Mouse (Mus musculus) Patski (cell line): ENCODE data around the gene Cntnap1. TPM values are rescaled to one million over a fixed set of nuclear protein-coding genes. Genes with fewer than 3 reads are reported as not detected.

ENCODE experiments used
- ATAC-seq: fragments of 100-300 bp; one replicate; pipeline ENCODE4 v1.8.0; 2021
- CTCF ChIA-PET: fragments of 350-600 bp; sonication (Branson Sonifier 250); formaldehyde crosslinking; loops from one replicate; lab custom pipeline; 2022; ENCODE audit warnings: inconsistent platforms; lab: Charles Lee
- POLR2A ChIA-PET: fragments of 350-600 bp; sonication (Branson Sonifier 250); formaldehyde crosslinking; loops from one replicate; lab custom pipeline; 2022; ENCODE audit warnings: antibody characterized with exemption, inconsistent platforms; lab: Charles Lee
- DNase-seq: peaks from one replicate; pipeline ENCODE4 v3.0.0-alpha.2; 2011; ENCODE audit warnings: low read depth, low spot score
- H3K27me3 ChIP-seq: fragments of 371-371 bp; one replicate; pipeline ENCODE4 v1.5.1; 2021
- CTCF ChIP-seq: fragments of 100-300 bp; IDR thresholded peaks from one replicate; pipeline ENCODE4 v1.5.1; 2021
- in situ Hi-C: fragments of 300-500 bp; cut with MboI; formaldehyde crosslinking; loops from 3 replicates; pipeline ENCODE4 v1.11.1; 2018; ENCODE audit warnings: low pct_unique_long_range_greater_than_20kb, mixed read lengths
- polyA plus RNA-seq: library from polyadenylated mRNA; unstranded; gene quantifications from one replicate; pipeline ENCODE4 v1.2.3, GENCODE M21; 2021

Gene Cntnap1
- polyA plus RNA-seq, 1 experiment from 2014 or later: 10.8 TPM

GRCm38 (mm10) chr11:101189495-101190180, 19.3 kb downstream of the Cntnap1 start:
- in situ Hi-C loops: no loop called here
- no peaks in the 10 kb centered on the region for H3K27me3 ChIP-seq
- ATAC-seq (no peak), DNase-seq (no peak)
- TF ChIP-seq CTCF: no peak
- CTCF ChIA-PET: interaction anchor here (1.4 to 2.8 kb wide), 4 partner anchors 11 to 18 kb away, joined by 3 to 18 read pairs (median 8); no protein-coding TSS in a partner anchor
- POLR2A ChIA-PET: interaction anchor here (1.0 kb wide), 1 partner anchor 57 kb away, joined by 3 read pairs; the partner anchor contains the start of gene Ramp2

GRCm38 (mm10) chr11:101190181-101190912, 20.0 kb downstream of the Cntnap1 start:
- ChIA-PET CTCF (interaction anchor here (1.2 to 2.8 kb wide), 5 partner anchors 9 to 17 kb away, joined by 3 to 18 read pairs (median 7); no protein-coding TSS in a partner anchor), POLR2A (interaction anchor here (1.0 to 1.8 kb wide), 2 partner anchors 13 to 56 kb away, joined by 3 to 7 read pairs; partner anchors contain the start of gene Ramp2)
- ATAC-seq (no peak), DNase-seq (no peak)
- H3K27me3 ChIP-seq: no peaks in the 10 kb centered on the region
- no peak for TF ChIP-seq CTCF
- in situ Hi-C loops: no loop called here

GRCm38 (mm10) chr11:101190913-101191907, 20.9 kb downstream of the Cntnap1 start:
- CTCF ChIA-PET: interaction anchor here (1.2 to 2.8 kb wide), 7 partner anchors 9 to 111 kb away, joined by 3 to 18 read pairs (median 4); partner anchors contain the start of gene Becn1
- no peaks in the 10 kb centered on the region for H3K27me3 ChIP-seq
- POLR2A ChIA-PET: interaction anchor here (1.0 to 1.8 kb wide), 2 partner anchors 14 to 55 kb away, joined by 3 to 7 read pairs; partner anchors contain the start of gene Ramp2
- no peak for TF ChIP-seq CTCF
- DNase-seq: no peak
- in situ Hi-C loops: no loop called here
- no peak for ATAC-seq

GRCm38 (mm10) chr11:101191919-101192470, 21.7 kb downstream of the Cntnap1 start:
- ChIA-PET CTCF (interaction anchor here (1.2 to 2.8 kb wide), 4 partner anchors 9 to 110 kb away, joined by 3 to 18 read pairs (median 4); partner anchors contain the start of gene Becn1), POLR2A (interaction anchor here (1.8 kb wide), 1 partner anchor 15 kb away, joined by 7 read pairs; no protein-coding TSS in a partner anchor)
- TF ChIP-seq CTCF: no peak
- DNase-seq (no peak), ATAC-seq (no peak)
- no peaks in the 10 kb centered on the region for H3K27me3 ChIP-seq
- in situ Hi-C loops: no loop called here

GRCm38 (mm10) chr11:101192646-101193045, 22.3 kb downstream of the Cntnap1 start:
- no peak for TF ChIP-seq CTCF
- H3K27me3 ChIP-seq: no peaks in the 10 kb centered on the region
- DNase-seq (no peak), ATAC-seq (no peak)
- CTCF ChIA-PET: interaction anchor here (1.3 to 2.8 kb wide), 2 partner anchors 8 to 90 kb away, joined by 3 to 18 read pairs; no protein-coding TSS in a partner anchor
- in situ Hi-C loops: no loop called here
- POLR2A ChIA-PET: interaction anchor here (1.8 kb wide), 1 partner anchor 15 kb away, joined by 7 read pairs; no protein-coding TSS in a partner anchor

GRCm38 (mm10) chr11:101193076-101193475, 22.8 kb downstream of the Cntnap1 start:
- no peaks in the 10 kb centered on the region for H3K27me3 ChIP-seq
- in situ Hi-C loops: no loop called here
- no peak for ATAC-seq
- POLR2A ChIA-PET: no interaction called here
- CTCF ChIA-PET: interaction anchor here (1.1 to 1.8 kb wide), 2 partner anchors 11 to 109 kb away, joined by 3 to 7 read pairs; partner anchors contain the start of gene Becn1
- no peak for DNase-seq
- no peak for TF ChIP-seq CTCF

GRCm38 (mm10) chr11:101194137-101194536, 23.8 kb downstream of the Cntnap1 start:
- CTCF ChIA-PET: interaction anchor here (1.1 to 1.8 kb wide), 2 partner anchors 9 to 108 kb away, joined by 3 to 7 read pairs; partner anchors contain the start of gene Becn1
- POLR2A ChIA-PET: no interaction called here
- TF ChIP-seq CTCF: no peak
- DNase-seq (no peak), ATAC-seq (no peak)
- in situ Hi-C loops: no loop called here
- H3K27me3 ChIP-seq: no peaks in the 10 kb centered on the region

GRCm38 (mm10) chr11:101194643-101195042, 24.3 kb downstream of the Cntnap1 start:
- in situ Hi-C loops: no loop called here
- no peak for DNase-seq

GRCm38 (mm10) chr11:101195101-101195500, 24.8 kb downstream of the Cntnap1 start:
- no peak for ATAC-seq

More at GRCm38 (mm10) chr11:101194643-101195042, 24.3 kb downstream of the Cntnap1 start:
- POLR2A ChIA-PET: no interaction called here
- no peak for ATAC-seq
- no peaks in the 10 kb centered on the region for H3K27me3 ChIP-seq
- CTCF ChIA-PET: interaction anchor here (1.8 kb wide), 1 partner anchor 9 kb away, joined by 7 read pairs; no protein-coding TSS in a partner anchor
- no peak for TF ChIP-seq CTCF

More at GRCm38 (mm10) chr11:101195101-101195500, 24.8 kb downstream of the Cntnap1 start:
- in situ Hi-C loops: no loop called here
- H3K27me3 ChIP-seq: no peaks in the 10 kb centered on the region
- CTCF ChIA-PET: no interaction called here
- no peak for TF ChIP-seq CTCF
- no peak for DNase-seq
- POLR2A ChIA-PET: no interaction called here
